Mouse (Mus musculus) embryonic fibroblast, embryonic 13.5 days (primary cell): ENCODE results near the gene Ugdh.

Experiments
- CTCF ChIP-seq: IDR thresholded peaks from 2 replicates; pipeline ENCODE4 v1.5.1; 2011; ENCODE audit warnings: mild to moderate bottlenecking, control low read depth, low read length, moderate library complexity, borderline replicate concordance; ENCODE audit not compliant: insufficient read depth
- POLR2A ChIP-seq: IDR thresholded peaks from 2 replicates; pipeline ENCODE4 v1.6.1; 2011; ENCODE audit warnings: low read depth, mild to moderate bottlenecking, control low read depth, low read length, moderate library complexity

DNA sequence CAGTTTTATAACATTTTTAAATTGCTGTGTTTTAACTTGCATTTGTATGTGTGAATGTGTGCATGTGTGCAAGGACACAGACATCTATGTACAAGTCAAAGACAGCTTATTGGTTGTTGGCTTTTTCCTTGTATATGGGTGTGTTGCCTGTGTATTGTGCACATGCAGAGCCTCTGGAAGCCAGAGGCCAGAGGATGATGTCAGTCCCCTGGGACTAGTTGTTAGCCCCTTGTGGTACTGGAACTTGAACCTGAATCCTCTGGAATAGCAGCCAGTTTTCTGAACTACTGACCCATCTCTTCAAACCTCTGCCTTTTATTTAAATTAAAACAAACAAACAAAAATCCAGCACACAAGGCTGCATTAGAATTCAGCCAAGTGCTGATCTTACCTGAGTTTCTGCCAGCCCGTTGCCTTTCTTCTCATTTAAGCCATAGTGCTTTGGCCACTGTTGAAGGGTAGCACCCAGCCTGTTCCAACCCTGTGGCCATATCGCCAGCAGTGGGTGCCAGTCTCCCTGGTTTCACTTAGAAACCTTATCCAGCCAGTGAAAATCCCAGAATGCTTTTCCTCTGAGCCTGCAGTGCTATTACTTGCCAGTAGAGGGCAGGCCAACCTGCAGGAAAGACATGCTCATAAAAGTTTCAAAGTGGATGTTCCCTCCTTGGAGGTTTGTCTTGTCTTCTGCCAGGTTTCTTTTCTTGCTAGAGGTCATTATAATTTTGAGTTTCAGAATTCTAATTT is 34.3 kb downstream of the Ugdh start:
- TF ChIP-seq CTCF (peak; percentile 72), POLR2A (no peak)
